Mouse (Mus musculus) erythroblast, embryonic 14.5 days (primary cell): ENCODE results near the gene Reep1. TPM values are rescaled to one million over a fixed set of nuclear protein-coding genes. Genes with fewer than 3 reads are reported as not detected.

Source experiments
- H3K27me3 ChIP-seq: 2 replicates; pipeline ENCODE4 v1.6.1; 2012; ENCODE audit warnings: inconsistent platforms; ENCODE audit not compliant: control insufficient read depth
- H3K36me3 ChIP-seq: 2 replicates; pipeline ENCODE4 v1.6.1; 2012; ENCODE audit warnings: mild to moderate bottlenecking, inconsistent platforms; ENCODE audit not compliant: control insufficient read depth
- H3K4me1 ChIP-seq: 2 replicates; pipeline ENCODE4 v1.6.1; 2012; ENCODE audit warnings: inconsistent platforms; ENCODE audit not compliant: control insufficient read depth
- H3K4me3 ChIP-seq: replicated peaks from 2 replicates; pipeline ENCODE3; 2012; ENCODE audit warnings: moderate library complexity, mild to moderate bottlenecking, inconsistent platforms
- H3K9me3 ChIP-seq: 2 replicates; pipeline ENCODE4 v1.6.1; 2012; ENCODE audit warnings: low read length, inconsistent platforms, mixed read lengths; ENCODE audit not compliant: control insufficient read depth
- GATA1 ChIP-seq: IDR thresholded peaks from 2 replicates; pipeline ENCODE4 v1.6.1; 2012; ENCODE audit warnings: low read length, inconsistent platforms, mixed read lengths
- TAL1 ChIP-seq: IDR thresholded peaks from 3 replicates; pipeline ENCODE4 v1.6.1; 2012; ENCODE audit warnings: low read length, inconsistent platforms, mixed read lengths
- polyA plus RNA-seq: library from polyadenylated mRNA; stranded (reverse); fragments of >175 nt; gene quantifications from 2 replicates; pipeline ENCODE4 v1.2.3, GENCODE M21; 2012

Reep1 gene
- polyA plus RNA-seq, 1 experiment: not detected

DNA sequence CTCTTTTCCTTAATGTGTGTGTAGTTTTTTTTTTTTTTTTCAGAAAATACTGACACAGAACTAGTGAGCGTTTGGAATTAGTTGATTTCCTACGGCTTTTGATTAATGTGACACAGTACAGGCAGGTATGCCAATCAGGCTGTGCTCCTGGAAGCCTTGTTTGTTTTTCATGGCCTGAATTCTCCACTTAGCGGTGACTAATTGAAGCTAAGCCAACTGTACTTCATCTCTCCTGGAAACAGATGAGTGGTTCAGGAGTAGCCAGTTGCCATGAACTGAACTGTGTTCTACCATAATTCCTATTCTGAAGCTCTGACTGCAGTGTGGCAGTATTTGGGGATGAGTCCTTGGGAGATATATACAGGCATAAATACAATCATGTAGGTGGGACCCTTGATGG is 20.9 kb downstream of the Reep1 start:
- Histone ChIP-seq H3K36me3 (no peaks in the 10 kb centered on the region), H3K4me1 (no peaks in the 10 kb centered on the region), H3K27me3 (no peaks in the 10 kb centered on the region), H3K4me3 (no peak overlapping the region), H3K9me3 (no peaks in the 10 kb centered on the region)
- TF ChIP-seq TAL1 (no peak), GATA1 (no peak)

DNA sequence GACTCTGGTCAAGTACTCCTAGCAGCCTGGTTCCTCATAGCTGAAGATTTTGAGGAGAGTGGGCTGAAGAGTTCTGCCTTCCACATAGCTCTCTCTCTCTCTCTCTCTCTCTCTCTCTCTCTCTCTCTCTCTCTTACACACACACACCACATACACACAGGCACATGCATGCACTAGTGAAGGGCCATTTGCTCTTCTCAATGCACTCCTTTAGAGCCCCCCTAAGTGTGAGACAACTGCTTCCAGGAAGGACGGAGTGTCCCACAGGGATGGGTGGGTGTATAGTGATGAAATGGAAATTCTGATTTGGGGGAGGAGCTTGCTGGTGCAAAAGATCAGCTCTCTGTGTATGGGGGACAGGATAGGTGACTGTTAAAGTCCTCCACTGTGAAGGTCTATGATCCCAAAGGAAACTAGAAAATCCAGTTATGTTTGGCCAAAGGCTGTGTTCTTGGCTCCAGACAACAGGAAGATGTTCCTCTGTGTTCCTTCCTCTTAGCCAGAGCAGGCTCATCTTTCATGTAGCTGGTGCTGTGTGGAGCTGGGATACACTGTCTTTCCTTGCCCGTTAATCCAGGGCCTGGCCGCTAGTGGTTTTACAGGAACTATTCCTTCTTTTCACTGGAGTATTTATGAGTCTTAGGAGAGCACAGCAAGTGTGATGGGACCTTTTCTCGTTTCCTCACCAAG is 27.7 kb downstream of the Reep1 start:
- no peak for TF ChIP-seq GATA1
- no peak for TF ChIP-seq TAL1
- Histone ChIP-seq H3K36me3 (no peaks in the 10 kb centered on the region), H3K4me1 (0 out of 2 replicates have a peak, but pooled peaks cover 2% of the 10 kb centered on the region), H3K4me3 (no peak overlapping the region), H3K9me3 (no peaks in the 10 kb centered on the region), H3K27me3 (no peaks in the 10 kb centered on the region)

DNA sequence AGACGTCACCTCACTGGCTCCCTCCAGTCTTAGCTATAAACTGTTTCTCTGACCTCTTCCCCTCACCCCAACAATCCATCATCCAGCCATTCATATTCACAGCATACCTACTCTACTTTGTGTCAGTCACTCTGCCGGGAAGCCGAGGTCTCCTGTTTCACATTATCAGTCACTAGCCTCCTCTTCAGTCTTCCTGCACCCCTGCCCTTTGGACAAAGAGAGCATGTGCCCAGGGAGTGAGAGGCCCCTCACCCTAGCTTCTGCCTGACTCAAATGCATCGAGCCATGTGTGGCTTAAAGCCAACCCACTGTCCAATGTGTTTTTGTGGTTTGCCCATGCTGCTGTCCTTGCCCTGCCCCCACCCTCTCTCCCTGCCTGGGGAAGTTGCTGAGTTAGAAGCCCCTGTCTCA is 28.2 kb downstream of the Reep1 start:
- H3K9me3 ChIP-seq: no peaks in the 10 kb centered on the region
- H3K36me3 ChIP-seq: no peaks in the 10 kb centered on the region
- no peaks in the 10 kb centered on the region for H3K27me3 ChIP-seq
- H3K4me3 ChIP-seq: no peak overlapping the region
- TF ChIP-seq GATA1 (no peak), TAL1 (no peak)
- 0 out of 2 replicates have a peak, but pooled peaks cover 2% of the 10 kb centered on the region for H3K4me1 ChIP-seq

DNA sequence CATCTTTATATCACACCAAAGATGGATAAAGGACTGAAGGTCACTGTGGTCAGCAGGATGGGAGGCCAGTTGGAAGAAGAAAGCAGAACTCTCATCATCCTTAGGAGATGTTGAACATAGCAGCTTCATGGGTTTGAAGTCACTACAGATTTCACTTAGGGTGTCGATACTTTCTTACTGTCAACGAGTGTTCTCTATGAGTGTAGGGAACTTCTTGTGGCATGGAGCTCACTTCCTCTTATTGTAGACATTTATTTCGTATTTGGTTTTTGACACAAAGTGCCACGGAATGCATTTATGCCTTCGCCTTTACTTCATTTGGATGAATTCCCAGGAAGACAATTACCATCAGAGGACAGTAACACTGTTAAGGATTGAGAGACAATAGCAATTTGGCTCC is 28.7 kb downstream of the Reep1 start:
- Histone ChIP-seq H3K4me3 (no peak overlapping the region), H3K9me3 (no peaks in the 10 kb centered on the region), H3K36me3 (no peaks in the 10 kb centered on the region), H3K4me1 (0 out of 2 replicates have a peak, but pooled peaks cover 2% of the 10 kb centered on the region), H3K27me3 (no peaks in the 10 kb centered on the region)
- no peak for TF ChIP-seq GATA1

GRCm38 (mm10) chr6:71737202-71737601 is 29.8 kb downstream of the Reep1 start:
- 0 out of 2 replicates have a peak, but pooled peaks cover 2% of the 10 kb centered on the region for H3K4me1 ChIP-seq
- TF ChIP-seq GATA1: no peak
- TF ChIP-seq TAL1: no peak
- H3K27me3 ChIP-seq: no peaks in the 10 kb centered on the region
- H3K4me3 ChIP-seq: no peak overlapping the region
- no peaks in the 10 kb centered on the region for H3K9me3 ChIP-seq
- H3K36me3 ChIP-seq: no peaks in the 10 kb centered on the region

DNA sequence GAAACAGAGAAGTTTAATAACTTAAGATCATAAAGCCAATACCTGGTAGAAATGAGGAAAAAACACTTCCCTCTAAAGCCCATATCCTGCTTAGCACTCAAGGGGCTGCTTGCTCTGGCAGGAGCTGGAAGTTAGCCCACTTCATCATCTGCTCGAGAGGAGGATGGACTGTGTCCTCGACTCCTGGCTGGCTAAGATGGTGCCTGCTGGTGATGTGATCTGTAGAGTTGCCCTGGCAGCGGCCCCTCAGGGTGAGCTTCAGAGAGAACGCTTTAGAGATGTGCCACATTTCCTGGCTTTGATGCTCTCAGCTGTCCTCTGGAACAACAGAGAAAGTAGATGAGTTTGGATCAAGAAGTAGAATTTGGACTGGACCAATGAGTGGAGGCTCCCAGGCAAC is 31.2 kb downstream of the Reep1 start:
- H3K4me3 ChIP-seq: no peak overlapping the region
- 0 out of 2 replicates have a peak, but pooled peaks cover 2% of the 10 kb centered on the region for H3K4me1 ChIP-seq
- H3K27me3 ChIP-seq: no peaks in the 10 kb centered on the region
- no peaks in the 10 kb centered on the region for H3K9me3 ChIP-seq
- TF ChIP-seq TAL1: no peak
- no peak for TF ChIP-seq GATA1
- H3K36me3 ChIP-seq: no peaks in the 10 kb centered on the region

- TF ChIP-seq TAL1 (no peak), GATA1 (no peak)
- no peak overlapping the region for H3K4me3 ChIP-seq
- H3K4me1 ChIP-seq: 0 out of 2 replicates have a peak, but pooled peaks cover 2% of the 10 kb centered on the region
- no peaks in the 10 kb centered on the region for H3K9me3 ChIP-seq
- H3K36me3 ChIP-seq: no peaks in the 10 kb centered on the region
- H3K27me3 ChIP-seq: no peaks in the 10 kb centered on the region
Observed at GRCm38 (mm10) chr6:71740921-71741320, 33.6 kb downstream of the Reep1 start.

- H3K27me3 ChIP-seq: no peaks in the 10 kb centered on the region
- no peak overlapping the region for H3K4me3 ChIP-seq
- TF ChIP-seq GATA1 (no peak), TAL1 (no peak)
- H3K36me3 ChIP-seq: no peaks in the 10 kb centered on the region
- H3K4me1 ChIP-seq: 0 out of 2 replicates have a peak, but pooled peaks cover under 1% of the 10 kb centered on the region
- no peaks in the 10 kb centered on the region for H3K9me3 ChIP-seq
Observed at GRCm38 (mm10) chr6:71741998-71742636, 34.8 kb downstream of the Reep1 start.

DNA sequence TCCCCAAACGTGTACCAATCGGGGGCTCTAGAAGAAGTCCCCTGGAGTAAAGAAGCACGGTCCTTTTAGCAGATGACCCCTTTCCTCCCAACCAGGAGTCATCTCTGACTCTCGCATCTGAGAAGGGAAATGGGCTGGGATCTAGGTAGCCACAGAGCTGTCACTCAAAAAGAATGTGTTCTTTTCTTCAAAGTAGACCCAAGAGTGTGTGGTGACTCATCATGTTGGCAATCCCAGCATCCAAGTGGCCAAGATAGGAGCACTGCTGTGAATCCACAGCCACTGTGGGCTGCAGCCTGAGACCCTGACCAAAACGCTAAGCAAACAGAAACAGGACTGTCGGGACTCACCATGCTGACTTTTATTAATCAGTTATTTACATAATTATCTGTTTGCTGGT is 37.6 kb downstream of the Reep1 start:
- Histone ChIP-seq H3K9me3 (no peaks in the 10 kb centered on the region), H3K27me3 (no peaks in the 10 kb centered on the region), H3K4me1 (no peaks in the 10 kb centered on the region), H3K4me3 (no peak overlapping the region), H3K36me3 (no peaks in the 10 kb centered on the region)
- TF ChIP-seq GATA1 (no peak), TAL1 (no peak)
